Mouse (Mus musculus) retina, adult 2 months (tissue): ENCODE data around the gene Tnp2.

Source experiments
- DNase-seq: peaks from one replicate; pipeline ENCODE4 v3.0.0-alpha.2; 2012; ENCODE audit warnings: low read depth, low spot score

Tnp2 gene

DNA sequence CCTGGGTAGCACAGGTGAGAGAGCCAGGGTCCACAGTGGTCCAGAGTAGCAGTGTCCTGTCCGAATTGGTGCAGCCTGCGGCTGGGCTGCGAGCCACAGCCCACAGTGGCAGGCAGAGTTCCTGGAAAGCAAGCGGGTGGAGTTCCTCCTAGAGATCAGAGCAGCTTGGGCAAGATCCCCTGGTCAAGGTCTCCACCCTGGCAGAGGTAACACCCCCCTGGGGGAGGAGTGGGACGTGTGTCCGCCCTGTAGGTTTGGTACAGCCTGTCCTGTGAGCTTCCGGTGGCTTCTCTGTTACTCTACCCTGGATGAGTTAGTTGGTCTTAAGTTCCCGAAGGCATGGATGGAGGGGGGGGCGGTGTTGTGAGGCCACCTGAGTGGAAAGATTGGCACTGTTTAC is 19.6 kb downstream of the Tnp2 start:
- no peak for DNase-seq

- peak; percentile 44 for DNase-seq
These were observed 21.3 kb downstream of the Tnp2 start for GRCm38 (mm10) chr16:10767158-10767557.

- DNase-seq = no peak
These were observed 24.1 kb downstream of the Tnp2 start for GRCm38 (mm10) chr16:10764323-10764722.

DNA sequence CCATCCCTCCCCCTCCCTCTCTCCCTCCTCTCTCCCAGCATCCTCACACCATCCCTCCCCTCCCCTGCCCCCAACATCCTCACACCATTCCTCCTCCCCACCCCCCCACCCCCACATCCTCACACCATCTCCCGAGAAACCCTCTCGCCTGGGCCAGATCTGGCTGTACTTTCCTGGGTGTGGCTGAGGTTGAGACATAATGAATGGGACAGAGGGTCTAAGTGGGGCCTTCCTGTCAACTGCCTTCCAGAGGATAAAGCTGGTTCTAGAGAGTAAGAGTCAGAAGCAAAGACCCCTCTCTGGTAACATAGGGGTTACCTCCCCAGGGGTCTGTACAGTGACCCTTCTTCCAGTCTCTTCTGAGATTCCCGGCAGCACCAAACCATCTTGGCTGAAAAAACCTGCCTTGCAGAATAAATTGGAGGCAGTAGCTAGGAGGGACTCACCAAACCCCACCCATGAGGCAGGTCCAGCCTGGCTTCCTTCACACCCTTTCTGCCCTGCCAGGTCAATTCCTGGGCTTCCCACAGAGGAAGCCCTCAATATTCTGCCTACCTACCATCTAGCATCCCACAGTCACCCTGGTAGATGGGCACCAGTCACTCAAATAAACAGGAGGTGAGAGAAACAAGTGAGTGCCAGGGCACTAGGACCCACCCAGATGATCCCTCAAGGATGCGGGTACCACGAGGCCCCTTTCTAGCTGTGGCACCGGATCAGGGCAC is 24.8 kb downstream of the Tnp2 start:
- DNase-seq = no peak

GRCm38 (mm10) chr16:10762569-10763180 is 25.8 kb downstream of the Tnp2 start:
- DNase-seq = no peak

GRCm38 (mm10) chr16:10761182-10761581 is 27.3 kb downstream of the Tnp2 start:
- no peak for DNase-seq

- DNase-seq = no peak
These were observed 32.3 kb downstream of the Tnp2 start for GRCm38 (mm10) chr16:10756168-10756567.

GRCm38 (mm10) chr16:10754521-10755296 is 33.8 kb downstream of the Tnp2 start:
- DNase-seq = peak; percentile 2

DNA sequence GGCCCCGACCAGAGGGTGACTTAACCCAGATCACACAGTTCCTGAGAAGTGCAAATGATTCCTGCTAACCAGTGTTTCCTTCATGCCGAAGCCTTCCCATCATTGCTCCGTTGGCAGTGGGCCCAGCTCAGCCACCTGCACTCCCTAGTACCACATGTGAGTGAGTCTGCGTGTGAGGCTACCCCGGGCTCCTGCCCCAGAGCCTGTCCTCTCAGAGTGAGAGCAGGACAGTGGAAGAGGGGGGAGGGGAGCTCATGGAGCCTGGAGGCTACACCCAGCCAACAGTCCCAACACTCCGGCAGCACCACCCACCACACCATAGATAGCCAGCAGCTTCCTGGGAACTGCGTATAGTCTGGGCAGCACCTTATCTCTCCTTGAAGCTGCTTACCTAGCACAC is 38.6 kb downstream of the Tnp2 start:
- no peak for DNase-seq

- no peak for DNase-seq
These were observed 39.2 kb downstream of the Tnp2 start for GRCm38 (mm10) chr16:10749226-10749625.

- no peak for DNase-seq
These were observed 47.4 kb downstream of the Tnp2 start for GRCm38 (mm10) chr16:10741082-10741481.

GRCm38 (mm10) chr16:10739854-10740398 is 48.5 kb downstream of the Tnp2 start:
- DNase-seq = no peak

DNA sequence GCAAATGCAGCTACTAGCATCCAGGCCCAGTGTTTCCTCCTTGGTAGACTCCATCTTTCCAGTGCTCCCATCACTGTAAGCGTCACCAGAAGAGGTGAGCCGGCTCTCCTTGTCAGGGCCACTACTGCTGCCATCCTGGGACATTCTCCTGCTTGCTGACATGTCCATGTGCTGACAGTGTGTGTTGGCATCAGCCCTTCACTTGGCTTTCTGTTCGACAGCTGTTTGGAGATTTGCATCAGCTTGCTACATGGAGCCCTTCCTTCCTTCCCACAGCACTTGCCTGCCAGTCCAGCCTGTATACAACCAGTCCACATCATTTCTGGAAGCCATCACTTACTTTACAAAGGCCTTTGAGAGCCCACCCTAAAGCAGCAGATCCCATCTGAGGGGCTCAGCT is 49.6 kb downstream of the Tnp2 start:
- no peak for DNase-seq
